Mouse (Mus musculus) gastrocnemius, postnatal 14 days (tissue): ENCODE data around the gene Gtpbp3. TPM values are rescaled to one million over a fixed set of nuclear protein-coding genes. Genes with fewer than 3 reads are reported as not detected.

Experiments
- DNase-seq: peaks from one replicate; pipeline ENCODE4 v3.0.0; 2021; ENCODE audit warnings: mixed read lengths
- intact Hi-C: fragments of 180-260 bp; cut with DNase I; formaldehyde crosslinking; loops from one replicate; pipeline ENCODE4 v1.15.1; 2025; ENCODE audit warnings: low total_unique reads
- long read RNA-seq, 2 experiments: library from polyadenylated mRNA; stranded (forward); transcript quantifications; one replicate each; pipeline ENCODE4 v2.0.0; 2021
- total RNA-seq, 2 experiments: library from RNA; stranded (reverse); gene quantifications; 2 replicates each; pipeline ENCODE4 v1.2.3; 2021

Gene Gtpbp3
- 1 to 10 TPM; 7.5 to 8.5 TPM for total RNA-seq
- long read RNA-seq, experiment 1, partial matches to known transcripts: 1 of 7 reads
- long read RNA-seq, experiment 1, other reads (novel, unspliced or antisense): 1 of 7 reads
- long read RNA-seq, experiment 2, partial matches to known transcripts: 2 of 11 reads
- long read RNA-seq, experiment 2, other reads (novel, unspliced or antisense): 5 of 11 reads

DNA sequence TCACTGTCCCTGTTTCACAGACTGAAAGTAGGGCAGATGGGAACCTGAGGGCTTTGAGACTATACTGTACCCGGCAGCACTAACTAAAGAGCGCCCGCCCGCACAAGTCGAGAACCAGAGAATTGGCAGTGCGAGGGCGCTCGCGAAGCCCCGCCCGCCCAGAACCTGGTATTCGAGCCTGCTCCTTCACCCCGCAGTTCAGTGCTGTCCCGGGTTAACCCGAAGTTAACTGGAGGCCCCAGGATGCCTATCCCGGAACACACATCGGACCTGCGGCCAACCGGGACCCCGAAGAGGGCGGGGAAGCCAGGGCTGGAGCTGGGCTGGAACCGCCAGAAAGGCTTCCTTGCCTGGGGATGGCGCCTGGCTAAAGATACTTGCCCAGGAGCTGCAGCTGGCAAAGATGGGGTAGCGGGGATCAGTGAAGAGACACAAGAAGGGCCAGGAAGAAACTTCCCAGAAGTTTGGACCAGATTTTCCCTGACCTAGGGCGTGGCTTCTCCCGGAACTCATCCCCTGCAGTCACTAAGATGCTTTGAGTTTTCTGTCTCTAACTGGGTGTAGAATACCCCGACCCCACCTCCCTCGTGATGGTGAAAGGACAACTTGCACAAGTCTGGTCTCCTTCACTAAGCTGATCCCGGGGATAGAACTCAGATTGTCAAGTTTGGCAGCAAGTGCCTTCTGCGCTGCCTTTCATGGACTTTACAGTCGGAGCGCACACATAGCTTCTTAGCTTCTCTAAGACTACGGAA is at the start of gene Gtpbp3:
Gene Gtpbp3 (plus strand): TSS at position 413 of the 755 bp plus-strand sequence.
- peak; percentile 90 for DNase-seq
- intact Hi-C loops: no loop called here

DNA sequence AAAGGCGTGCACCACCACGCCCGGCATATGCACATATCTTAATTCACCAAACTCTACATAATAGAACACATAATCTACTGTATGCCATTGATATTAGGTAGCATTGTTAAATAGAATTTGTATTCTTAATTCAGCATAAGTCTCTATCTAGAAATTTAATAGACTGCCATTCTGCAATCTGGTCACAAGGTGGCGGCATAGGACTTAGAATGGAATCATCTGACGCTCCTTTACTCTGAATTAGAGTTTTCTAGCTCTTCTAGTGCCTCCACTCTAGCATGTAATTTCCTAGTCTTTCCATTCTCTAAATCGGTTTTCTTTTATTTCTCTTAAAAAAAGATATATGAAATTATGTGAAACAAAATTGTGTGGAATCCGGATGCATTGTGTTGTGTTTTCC is 46.5 kb upstream of the Gtpbp3 start:
- intact Hi-C loops: loop anchor here (2.0 to 5.0 kb wide), 2 partner anchors 79 to 216 kb away; no protein-coding TSS in a partner anchor
- peak; percentile 27 for DNase-seq

DNA sequence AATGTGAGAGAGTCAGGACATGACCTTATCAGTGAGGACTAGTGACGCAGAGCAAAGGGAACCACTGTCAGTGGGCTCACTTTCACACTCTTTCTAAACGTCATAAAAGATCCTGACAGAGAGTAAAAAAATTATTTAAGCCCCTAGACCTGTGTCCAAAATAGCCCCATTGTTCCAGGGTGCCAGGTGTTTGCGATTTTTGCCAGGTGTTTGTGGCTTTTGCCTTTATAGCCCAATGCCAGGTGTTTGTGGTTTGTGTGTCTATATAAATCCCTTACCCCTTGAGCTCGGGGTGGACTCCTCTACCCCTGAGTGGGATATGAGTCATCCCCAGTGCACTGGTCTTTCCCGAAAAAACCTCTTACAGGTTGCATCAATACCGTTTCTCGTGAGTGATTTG is 42.8 kb upstream of the Gtpbp3 start:
- no peak for DNase-seq
- intact Hi-C loops: no loop called here

DNA sequence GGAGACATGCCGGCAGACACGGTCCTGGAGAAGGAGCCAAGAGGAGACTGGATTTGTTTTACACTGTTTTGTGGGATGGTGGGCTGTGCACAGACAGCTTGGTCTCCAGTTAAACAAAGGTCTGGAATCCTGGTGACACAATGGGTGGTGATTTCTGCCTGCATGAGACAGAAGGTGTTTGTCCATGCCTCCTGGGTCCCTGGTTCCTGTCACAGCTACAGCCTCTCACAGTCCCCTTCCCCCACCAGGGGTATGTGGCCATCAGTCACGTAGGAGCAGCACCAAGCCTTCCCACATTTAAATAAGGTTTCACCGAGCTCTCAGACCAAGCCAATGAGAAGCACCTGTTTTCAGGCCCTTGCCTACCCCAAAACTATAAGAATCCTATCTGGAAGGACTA is 36.6 kb upstream of the Gtpbp3 start:
- intact Hi-C loops: no loop called here
- DNase-seq: no peak

DNA sequence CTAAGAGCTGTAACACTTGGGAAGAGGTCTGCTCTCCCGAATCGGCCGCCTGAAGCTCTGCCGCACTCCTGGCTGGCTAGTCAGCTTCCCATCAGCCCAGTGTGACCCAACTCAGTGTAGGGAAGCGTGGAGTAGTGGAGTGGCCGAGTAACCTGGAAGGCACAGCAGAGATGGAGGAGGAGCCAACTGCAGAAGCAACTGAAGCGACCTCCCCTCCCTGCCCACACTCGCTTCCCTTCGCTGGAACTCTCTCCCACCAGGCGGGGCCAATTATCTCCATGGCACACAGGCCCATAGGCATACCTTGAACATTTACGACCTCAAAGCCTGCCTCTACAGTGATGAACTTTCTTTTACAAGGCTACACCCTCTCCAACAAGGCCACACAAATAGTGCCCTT is 36.1 kb upstream of the Gtpbp3 start:
- intact Hi-C loops: no loop called here

DNA sequence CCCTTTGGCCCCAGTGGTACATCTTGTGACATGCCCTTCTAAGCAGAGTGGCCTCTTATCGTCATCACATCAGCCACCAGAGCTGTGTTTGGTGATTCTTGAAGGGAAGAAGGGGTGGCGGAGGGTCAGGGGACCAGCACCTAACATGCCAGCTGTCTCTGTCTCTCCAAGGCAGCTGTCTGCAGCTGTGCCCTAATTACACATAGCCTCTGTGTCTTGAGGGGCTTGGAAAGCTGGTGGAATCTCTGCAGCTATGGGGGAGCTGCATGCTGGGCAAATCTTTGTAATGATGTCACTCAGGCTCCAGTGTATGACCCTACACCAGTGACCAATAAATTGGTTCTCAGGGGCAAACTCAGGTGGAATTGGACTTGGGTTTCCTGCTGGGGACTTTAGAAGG is 35.2 kb upstream of the Gtpbp3 start:
- intact Hi-C loops: no loop called here
- DNase-seq: no peak

More for the DNA sequence above, 36.1 kb upstream of the Gtpbp3 start:
- DNase-seq: no peak

DNA sequence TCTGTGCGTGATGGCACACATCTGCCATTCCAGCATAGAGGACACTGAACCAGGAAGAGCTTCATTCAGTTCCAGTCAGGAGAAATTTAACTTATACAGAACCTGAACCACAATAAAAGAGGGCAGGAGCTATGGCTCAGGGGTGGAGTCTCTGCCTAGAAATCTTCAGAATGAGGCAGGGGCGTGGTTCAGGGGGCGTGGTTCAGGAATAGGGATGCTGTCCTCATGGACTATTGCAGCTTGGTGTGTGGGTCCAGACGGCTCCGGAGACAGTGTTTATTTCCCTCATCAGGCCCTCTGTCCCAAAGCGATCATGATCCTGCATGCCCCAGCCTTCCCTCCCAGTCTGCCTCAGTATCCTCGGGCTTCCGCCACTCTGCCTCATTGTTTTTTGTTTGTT is 33.2 kb upstream of the Gtpbp3 start:
- intact Hi-C loops: no loop called here
- DNase-seq: no peak

DNA sequence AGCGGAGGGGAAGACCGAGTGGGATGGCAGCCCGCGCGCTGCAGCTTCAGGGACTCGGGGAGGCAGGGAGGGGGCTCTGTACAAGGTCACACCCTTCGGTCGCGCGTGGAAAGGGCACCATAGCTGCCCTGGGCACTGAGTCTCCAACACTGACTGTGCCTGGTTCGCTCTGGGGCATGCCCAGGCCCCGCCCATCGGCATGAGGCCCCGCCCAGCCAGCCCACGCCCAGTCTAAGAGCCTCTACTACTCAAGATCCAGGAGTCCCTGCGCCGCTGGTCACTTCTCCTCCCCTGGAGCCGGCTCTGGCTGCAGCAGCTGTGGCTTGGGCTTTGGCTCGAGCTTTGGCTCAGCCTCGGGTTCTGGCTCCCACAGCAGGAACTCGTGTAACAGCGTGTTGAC is 31.0 kb upstream of the Gtpbp3 start:
- intact Hi-C loops: no loop called here
- DNase-seq: no peak

DNA sequence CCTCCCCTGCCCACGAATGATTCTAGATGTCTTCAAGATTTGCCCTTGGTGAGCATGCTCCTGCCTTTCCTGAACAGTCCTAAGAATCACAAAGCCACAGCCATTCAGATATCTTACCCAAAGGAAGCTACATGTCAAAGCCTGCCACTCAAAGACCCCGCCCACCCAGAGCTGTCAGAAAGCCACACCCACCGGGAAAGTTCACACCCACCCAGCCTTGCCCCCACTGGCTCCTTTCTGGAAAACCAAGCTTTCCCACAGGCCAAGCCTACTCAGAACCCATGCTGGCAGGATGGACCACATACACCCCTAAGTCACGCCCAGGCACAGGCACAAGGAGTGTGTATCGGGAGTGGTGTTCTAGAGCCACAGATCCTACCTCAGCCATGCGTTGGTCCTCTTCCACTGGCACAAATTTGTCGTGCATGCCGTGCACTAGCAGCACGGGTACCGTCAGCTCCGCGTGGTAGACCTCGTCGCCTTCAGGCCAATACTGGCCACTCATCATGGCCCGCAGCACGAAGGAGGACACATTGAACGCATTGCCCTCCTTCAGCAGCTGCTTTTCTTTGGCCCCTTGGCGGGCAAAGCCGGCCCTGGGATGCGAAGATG is 30.1 kb upstream of the Gtpbp3 start:
- DNase-seq: no peak

DNA sequence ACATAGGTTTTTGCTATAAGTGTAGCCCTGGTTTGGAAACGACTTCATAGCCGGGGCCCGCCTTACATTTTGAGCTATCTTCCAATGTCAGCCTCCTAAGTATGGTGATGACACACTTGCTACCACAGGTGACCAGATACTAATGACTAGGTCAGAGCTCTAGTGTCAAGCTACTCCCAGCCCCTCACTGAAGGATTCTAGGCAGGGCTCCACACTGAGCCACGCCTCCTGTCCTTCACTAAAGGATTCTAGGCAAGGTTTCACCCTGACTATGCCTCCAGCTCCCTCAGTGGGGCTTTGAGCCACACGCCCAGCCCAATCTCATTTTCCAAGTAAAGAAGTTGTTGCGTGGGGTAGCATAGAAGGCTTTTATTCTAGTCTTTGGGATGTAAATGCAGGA is 27.2 kb upstream of the Gtpbp3 start:
- no peak for DNase-seq
- intact Hi-C loops: loop anchor here (10.0 kb wide), 1 partner anchor 86 kb away; the partner anchor contains the start of gene Ocel1

More for the DNA sequence above, 30.1 kb upstream of the Gtpbp3 start:
- intact Hi-C loops: no loop called here

DNA sequence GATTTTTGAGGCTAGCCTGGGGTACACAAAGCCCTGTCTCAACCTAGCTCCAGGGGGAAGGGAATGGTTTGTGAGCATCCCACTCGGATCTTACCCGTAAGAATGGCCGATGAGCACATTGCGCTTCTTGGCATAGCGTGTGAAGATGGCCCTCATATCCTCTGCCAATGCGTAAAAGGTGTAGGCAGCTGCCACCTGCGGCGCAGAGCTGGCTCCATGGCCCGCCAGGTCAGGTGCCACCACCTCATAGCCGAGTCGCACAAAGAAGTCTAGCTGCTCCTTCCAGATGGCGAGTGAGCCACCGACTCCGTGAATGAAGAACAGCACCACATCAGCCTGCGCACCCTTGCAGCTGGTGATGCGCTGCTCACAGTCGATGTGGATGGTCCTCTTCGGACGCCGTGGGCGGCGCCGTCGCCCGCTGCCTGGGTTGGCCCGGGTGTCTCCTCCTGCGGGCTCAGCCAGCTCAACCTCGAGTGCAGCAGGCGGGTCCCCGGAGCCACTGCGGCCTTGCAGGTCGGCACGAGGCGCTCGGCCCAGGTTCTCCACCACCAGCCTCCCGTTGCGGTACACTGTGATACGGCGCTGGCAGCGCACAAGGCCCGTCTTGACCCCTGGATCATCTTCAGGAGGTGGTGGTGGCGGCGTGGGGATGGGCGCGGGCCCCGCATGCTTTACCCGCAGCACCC is 26.6 kb upstream of the Gtpbp3 start:
- intact Hi-C loops: loop anchor here (10.0 kb wide), 1 partner anchor 86 kb away; the partner anchor contains the start of gene Ocel1
- no peak for DNase-seq

DNA sequence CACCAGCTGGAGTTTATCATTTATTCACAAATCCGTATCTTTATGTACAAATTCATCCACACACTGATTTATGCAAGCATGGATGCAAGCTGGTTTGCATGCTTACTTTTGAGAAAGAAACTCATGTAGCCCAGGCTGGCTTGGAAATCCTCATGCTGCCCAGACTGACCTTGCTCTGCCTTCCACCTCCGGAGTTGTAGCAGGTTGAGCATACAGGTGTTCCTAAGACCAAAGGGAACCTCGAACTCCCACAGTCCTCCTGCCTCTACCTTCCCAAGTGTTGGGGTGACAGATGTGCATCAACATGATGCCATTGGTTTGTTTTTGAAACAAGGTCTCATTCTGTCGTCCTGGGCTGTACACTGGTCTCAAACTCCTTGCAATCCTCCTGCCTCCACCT is 25.7 kb upstream of the Gtpbp3 start:
- intact Hi-C loops: loop anchor here (10.0 kb wide), 1 partner anchor 87 kb away; the partner anchor contains the start of gene Ocel1
- no peak for DNase-seq

DNA sequence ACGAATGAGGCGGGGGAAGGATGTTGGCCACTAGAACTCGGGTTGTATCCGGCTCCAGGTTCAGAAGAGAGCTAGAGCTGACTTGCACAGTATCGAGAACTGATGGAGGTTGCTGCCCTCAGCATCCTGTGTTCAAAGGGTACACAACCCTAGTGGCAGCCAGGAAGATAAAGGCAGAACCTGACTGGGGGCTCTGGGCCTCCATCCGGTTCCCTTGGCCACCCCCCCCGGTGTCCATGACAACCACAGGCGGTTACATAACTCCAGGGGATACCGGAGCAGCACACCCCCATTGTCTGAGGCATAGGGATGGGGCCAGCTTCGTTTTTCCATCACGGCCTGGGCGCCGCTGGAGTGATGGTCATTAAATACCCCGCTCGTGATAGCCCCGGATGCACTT is 25.1 kb upstream of the Gtpbp3 start:
- intact Hi-C loops: loop anchor here (10.0 kb wide), 1 partner anchor 88 kb away; the partner anchor contains the start of gene Ocel1

DNA sequence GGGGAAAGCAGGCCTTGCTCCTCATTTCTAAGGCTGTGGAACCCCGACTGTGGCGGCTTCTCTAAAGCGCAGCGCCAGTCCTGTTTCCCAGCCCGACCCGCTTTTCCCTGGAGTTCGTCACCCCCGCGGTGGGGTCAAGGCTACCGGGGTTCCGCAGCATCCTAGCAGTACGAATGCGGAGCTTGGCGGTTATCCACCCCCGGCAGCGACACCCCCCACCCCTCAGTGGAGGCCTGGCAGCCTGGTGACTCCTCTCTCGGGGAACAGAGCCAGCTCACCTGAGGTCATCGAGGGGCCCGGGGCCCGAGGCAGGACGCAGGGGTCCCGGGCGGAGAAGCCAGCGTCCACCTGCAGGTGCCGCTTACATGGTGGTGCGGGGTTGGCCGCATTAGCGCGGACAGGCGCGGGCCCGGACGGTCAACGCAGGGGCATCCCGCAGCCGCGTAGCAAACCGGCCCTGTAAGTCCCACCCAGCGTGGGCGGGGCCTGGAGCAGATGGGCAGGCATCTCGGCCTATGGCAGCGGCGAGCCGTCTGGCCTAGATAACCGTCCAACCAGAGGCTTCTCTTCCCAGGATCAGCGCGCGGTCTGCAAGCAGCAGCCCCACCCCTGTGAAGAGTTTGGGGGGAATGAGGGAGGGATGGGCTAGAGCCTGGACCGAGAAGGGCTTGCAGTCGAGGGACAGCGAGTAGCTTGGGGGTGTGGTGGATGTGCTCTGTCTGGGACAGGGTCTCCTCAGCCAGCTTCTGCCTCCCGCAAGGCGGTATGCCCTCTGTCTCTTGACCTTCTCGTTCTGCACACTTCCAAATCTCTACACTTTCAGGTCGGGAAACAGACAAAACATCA is 24.5 kb upstream of the Gtpbp3 start, which contains the start of gene Abhd8:
Gene Abhd8 (minus strand): TSS at position 468 of the 846 bp plus-strand sequence.
- intact Hi-C loops: loop anchor here (10.0 kb wide), 1 partner anchor 89 kb away; the partner anchor contains the start of gene Ocel1
- DNase-seq: peak; percentile 96

More for the DNA sequence above, 25.1 kb upstream of the Gtpbp3 start:
- DNase-seq: no peak

DNA sequence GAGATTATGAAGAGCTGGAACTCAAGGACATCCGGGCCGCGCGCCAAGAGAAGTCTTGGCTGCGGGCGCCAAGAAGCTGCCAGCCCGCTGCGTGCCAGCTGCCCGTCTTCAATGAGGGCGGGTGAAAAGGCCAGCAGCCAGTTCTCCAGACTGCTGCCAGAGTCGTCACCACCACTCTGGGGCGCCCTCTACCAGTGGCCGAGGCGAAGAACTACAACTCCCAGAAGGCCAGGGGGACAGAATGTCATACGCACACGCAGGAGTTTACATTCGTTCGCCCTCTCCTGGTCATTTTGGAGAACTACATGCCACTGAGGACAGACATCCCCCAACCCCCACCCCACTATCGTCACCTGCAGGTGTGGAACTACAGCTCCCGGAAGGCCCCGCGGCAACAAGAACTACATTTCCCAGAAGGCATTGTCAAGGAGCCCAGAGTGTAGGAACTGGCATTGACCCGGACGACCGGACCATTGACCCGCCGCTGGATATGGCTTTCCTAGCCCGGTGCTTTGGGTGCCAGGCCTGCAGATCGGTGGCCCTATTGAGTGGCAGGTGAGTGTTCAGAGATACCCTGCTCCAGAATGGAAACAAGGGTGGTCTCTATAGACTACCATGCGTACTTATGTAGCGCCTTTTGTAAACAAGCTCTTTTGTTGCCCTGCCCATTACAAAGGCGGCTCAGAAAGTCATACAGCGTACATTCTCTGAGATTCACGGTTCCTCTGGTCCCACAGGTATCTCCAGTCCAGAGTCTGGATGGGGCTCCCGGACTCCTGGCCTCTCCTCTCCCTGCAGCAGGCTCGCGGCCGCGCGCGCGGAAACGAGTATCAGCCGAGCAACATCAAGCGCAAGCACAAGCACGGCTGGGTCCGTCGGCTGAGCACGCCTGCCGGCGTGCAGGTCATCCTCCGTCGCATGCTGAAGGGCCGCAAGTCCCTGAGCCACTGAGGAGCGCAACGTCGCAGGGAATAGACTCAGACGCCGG is 23.1 kb upstream of the Gtpbp3 start, which contains the start of gene Mrpl34:
Gene Mrpl34 (plus strand): TSS at position 447 of the 988 bp plus-strand sequence.
- intact Hi-C loops: loop anchor here (10.0 kb wide), 1 partner anchor 90 kb away; the partner anchor contains the start of gene Ocel1
- DNase-seq: peak; percentile 96

DNA sequence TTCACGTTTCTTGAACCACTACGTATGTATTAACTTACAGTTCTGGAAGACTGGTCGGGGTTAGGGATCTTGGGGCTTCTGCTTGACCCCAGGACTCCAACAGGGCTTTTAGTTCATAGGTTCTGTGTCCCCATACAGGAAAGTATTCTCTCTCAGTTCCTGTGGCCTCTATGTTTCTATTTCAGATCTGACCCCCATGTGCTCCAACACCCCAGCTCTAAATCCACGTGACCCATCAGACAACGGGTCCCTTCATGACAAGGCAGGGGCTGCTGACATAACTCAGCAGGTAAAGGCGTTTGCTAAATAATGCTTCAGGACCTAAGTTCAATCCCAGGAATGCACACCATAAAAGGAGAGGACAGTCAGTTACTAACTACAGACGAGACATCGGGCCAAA is 22.2 kb upstream of the Gtpbp3 start:
- no peak for DNase-seq
- intact Hi-C loops: loop anchor here (10.0 kb wide), 1 partner anchor 91 kb away; the partner anchor contains the start of gene Ocel1

DNA sequence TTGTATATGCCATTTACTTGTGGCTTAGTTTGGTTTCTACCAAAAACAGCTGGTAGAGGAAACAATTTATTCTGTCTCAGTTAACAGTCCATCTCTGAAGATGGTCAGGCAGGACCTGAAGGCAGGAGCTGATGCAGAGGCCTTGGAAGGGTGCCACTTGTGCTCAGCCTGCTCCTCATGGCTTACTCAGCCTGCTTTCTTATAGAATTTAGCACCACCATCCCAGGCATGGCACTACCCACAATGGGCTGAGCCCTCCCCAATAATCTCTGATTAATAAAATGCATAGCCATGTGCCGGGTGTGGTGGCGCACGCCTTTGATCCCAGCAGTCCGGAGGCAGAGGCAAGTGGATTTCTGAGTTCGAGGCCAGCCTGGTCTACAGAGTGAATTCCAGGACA is 21.7 kb upstream of the Gtpbp3 start:
- intact Hi-C loops: loop anchor here (10.0 kb wide), 1 partner anchor 91 kb away; the partner anchor contains the start of gene Ocel1
- no peak for DNase-seq
